Mouse (Mus musculus): ENCODE measurements at regions not wholly inside any gene's neighbourhood (a gene's known extent, or its start where the extent isn't known, plus 50 kb on each side); places are given as distances from the start of the nearest gene placed in this dataset.

- CTCF ChIA-PET, result no interaction called here
- POLR2A ChIA-PET, result interaction anchor here in 2 of 4 experiments (0.6 to 2.3 kb wide), 8 partner anchors 48 to 1013 kb away, joined by 3 to 11 read pairs (median 4); partner anchors contain the start of gene Stt3b (in 2 of the 2)
Observed at GRCm38 (mm10) chr9:115361191-115361590, 51.0 kb upstream of the Stt3b start.

GRCm38 (mm10) chr9:115361881-115362280 is 51.7 kb upstream of the Stt3b start:
- CTCF ChIA-PET, result no interaction called here
- POLR2A ChIA-PET, result interaction anchor here in 2 of 4 experiments (0.6 to 2.3 kb wide), 7 partner anchors 27 to 304 kb away, joined by 3 to 11 read pairs (median 4); partner anchors contain the start of gene Stt3b (in 2 of the 2)

- ChIA-PET CTCF (no interaction called here), POLR2A (interaction anchor here in 3 of 4 experiments (0.6 to 2.3 kb wide), 9 partner anchors 26 to 398 kb away, joined by 3 to 11 read pairs (median 3); partner anchors contain the start of gene Stt3b (in 2 of the 3))
Observed at GRCm38 (mm10) chr9:115362486-115362885, 52.3 kb upstream of the Stt3b start.

GRCm38 (mm10) chr9:115364919-115365861 is 55.0 kb upstream of the Stt3b start:
- CTCF ChIA-PET, result interaction anchor here in 3 of 4 experiments (0.6 to 1.1 kb wide), 9 partner anchors 34 to 367 kb away, joined by 3 to 7 read pairs (median 4); no protein-coding TSS in a partner anchor
- POLR2A ChIA-PET, result interaction anchor here in 3 of 4 experiments (0.7 to 2.0 kb wide), 7 partner anchors 8 to 202 kb away, joined by 3 to 11 read pairs (median 5); partner anchors contain the start of gene Stt3b (in 2 of the 3)

GRCm38 (mm10) chr9:115367808-115368207 is 57.6 kb upstream of the Stt3b start:
- ChIA-PET CTCF (no interaction called here), POLR2A (interaction anchor here in 1 of 4 experiments (0.7 kb wide), 1 partner anchor 755 kb away, joined by 3 read pairs; no protein-coding TSS in a partner anchor)

- ChIA-PET POLR2A (interaction anchor here in 3 of 4 experiments (0.6 to 1.4 kb wide), 3 partner anchors 8 to 325 kb away, joined by 3 to 5 read pairs (median 3); no protein-coding TSS in a partner anchor), CTCF (no interaction called here)
Observed at GRCm38 (mm10) chr9:115380276-115380675, 70.1 kb upstream of the Stt3b start.

- ChIA-PET POLR2A (no interaction called here), CTCF (no interaction called here)
Observed at GRCm38 (mm10) chr9:115382824-115383475, 72.7 kb upstream of the Stt3b start.

GRCm38 (mm10) chr9:115383935-115384334 is 73.7 kb upstream of the Stt3b start:
- POLR2A ChIA-PET, result no interaction called here
- CTCF ChIA-PET, result no interaction called here

- ChIA-PET CTCF (no interaction called here), POLR2A (no interaction called here)
Observed at GRCm38 (mm10) chr9:115384345-115384744, 74.1 kb upstream of the Stt3b start.

- CTCF ChIA-PET, result interaction anchor here in 1 of 4 experiments (0.8 kb wide), 1 partner anchor 225 kb away, joined by 3 read pairs; no protein-coding TSS in a partner anchor
Observed at GRCm38 (mm10) chr9:115387471-115388360, 77.5 kb upstream of the Stt3b start.

GRCm38 (mm10) chr9:115388361-115388759 is 78.1 kb upstream of the Stt3b start:
- ChIA-PET CTCF (no interaction called here), POLR2A (interaction anchor here in 3 of 4 experiments (0.6 to 1.4 kb wide), 7 partner anchors 8 to 1650 kb away, joined by 3 to 5 read pairs (median 3); no protein-coding TSS in a partner anchor)

More at GRCm38 (mm10) chr9:115387471-115388360, 77.5 kb upstream of the Stt3b start:
- POLR2A ChIA-PET, result interaction anchor here in 3 of 4 experiments (0.6 to 2.0 kb wide), 9 partner anchors 8 to 1650 kb away, joined by 3 to 5 read pairs (median 4); partner anchors contain the start of gene Stt3b (in 1 of the 3)

- ChIA-PET POLR2A (interaction anchor here in 1 of 4 experiments (0.8 kb wide), 1 partner anchor 12 kb away, joined by 3 read pairs; no protein-coding TSS in a partner anchor), CTCF (interaction anchor here in 2 of 4 experiments (0.5 to 0.6 kb wide), 2 partner anchors 222 to 1783 kb away, joined by 3 read pairs; no protein-coding TSS in a partner anchor)
Observed at GRCm38 (mm10) chr9:115389082-115389481, 78.9 kb upstream of the Stt3b start.

GRCm38 (mm10) chr9:115390880-115391281 is 80.7 kb upstream of the Stt3b start:
- POLR2A ChIA-PET, result no interaction called here
- CTCF ChIA-PET, result no interaction called here

- POLR2A ChIA-PET, result no interaction called here
- CTCF ChIA-PET, result no interaction called here
Observed at GRCm38 (mm10) chr9:115395511-115395910, 85.3 kb upstream of the Stt3b start.

GRCm38 (mm10) chr9:115400461-115400860 is 90.2 kb upstream of the Stt3b start:
- ChIA-PET POLR2A (interaction anchor here in 1 of 4 experiments (0.9 kb wide), 1 partner anchor 12 kb away, joined by 3 read pairs; no protein-coding TSS in a partner anchor), CTCF (no interaction called here)

GRCm38 (mm10) chr9:115401405-115402151 is 91.4 kb upstream of the Stt3b start:
- ChIA-PET CTCF (interaction anchor here in 1 of 4 experiments (0.6 kb wide), 1 partner anchor 317 kb away, joined by 3 read pairs; no protein-coding TSS in a partner anchor), POLR2A (interaction anchor here in 3 of 4 experiments (0.6 to 1.3 kb wide), 5 partner anchors 11 to 549 kb away, joined by 3 to 4 read pairs (median 4); no protein-coding TSS in a partner anchor)

GRCm38 (mm10) chr9:115402661-115403060 is 92.4 kb upstream of the Stt3b start:
- CTCF ChIA-PET, result no interaction called here
- POLR2A ChIA-PET, result interaction anchor here in 2 of 4 experiments (0.5 to 0.6 kb wide), 2 partner anchors 9 to 460 kb away, joined by 3 to 5 read pairs; no protein-coding TSS in a partner anchor

Measured in embryonic stem cell, embryonic (primary cell).